Mouse (Mus musculus) heart, adult 2 months (tissue): ENCODE data around the gene Baz2a.

ENCODE experiments used
- CTCF ChIP-seq: fragments of 200-600 bp; IDR thresholded peaks from 2 replicates; pipeline ENCODE4 v1.8.1; 2022; ENCODE audit warnings: antibody characterized with exemption, mild to moderate bottlenecking, moderate library complexity
- POLR2A ChIP-seq: fragments of 200-500 bp; IDR thresholded peaks from 2 replicates; pipeline ENCODE4 v1.6.1; 2011; ENCODE audit warnings: mild to moderate bottlenecking, low read depth, low read length, control low read depth; ENCODE audit not compliant: insufficient read depth

DNA sequence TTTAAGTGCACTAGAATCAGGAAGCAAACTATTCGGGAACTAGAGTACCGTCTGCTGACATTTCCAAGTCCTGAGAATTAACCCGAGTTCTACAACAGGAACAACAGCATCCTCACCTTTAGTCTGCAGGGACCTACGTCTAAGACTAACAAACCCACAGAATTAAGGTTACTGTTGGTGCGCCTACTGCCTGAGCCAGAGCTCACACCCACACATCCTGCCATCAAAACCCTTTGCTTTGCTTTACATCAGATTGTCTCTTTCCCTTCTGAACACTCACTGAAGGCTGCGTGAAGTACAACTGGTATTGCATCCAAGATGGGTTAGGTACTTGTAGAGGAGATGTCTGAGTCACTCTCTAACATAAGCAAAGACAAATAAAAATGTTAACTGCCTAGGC, 44.0 kb downstream of the Baz2a start:
- TF ChIP-seq POLR2A (no peak), CTCF (no peak)
